Mouse (Mus musculus): ENCODE data around the gene Zfp160.

Zfp160 gene

GRCm38 (mm10) chr17:21008382-21009331 lies at the start of gene Zfp160:
Zfp160 (plus strand) TSS chr17:21008903.
- TF ChIP-seq GATA4 (IDR thresholded peaks at IDR 0.05; ENCODE audit: insufficient replicate concordance, low read length): no peak

- no peak for TF ChIP-seq GATA4 (IDR thresholded peaks at IDR 0.05; ENCODE audit: insufficient replicate concordance, low read length)
These were observed 48.3 kb upstream of the Zfp160 start for GRCm38 (mm10) chr17:20960386-20960785.

DNA sequence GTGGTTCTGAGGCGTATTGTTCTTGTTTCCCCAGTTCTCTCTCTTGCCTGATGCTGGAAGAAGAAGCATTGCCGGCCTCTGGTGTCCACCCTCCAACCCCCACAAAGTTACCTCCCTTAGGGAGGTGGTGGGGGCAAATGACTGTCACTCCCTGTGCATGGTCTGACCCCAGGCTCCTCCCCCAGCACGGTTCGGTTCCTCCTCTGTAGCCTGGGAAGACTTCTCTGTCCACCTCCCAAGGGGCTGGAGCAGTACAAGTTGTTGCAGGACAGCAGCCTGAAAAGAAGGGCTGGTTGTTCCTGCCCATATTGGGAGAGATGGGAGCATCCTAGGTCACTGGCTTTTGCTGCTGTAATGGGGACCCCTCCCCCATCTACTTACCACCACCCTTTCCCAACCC lies 43.3 kb upstream of the Zfp160 start:
- TF ChIP-seq GATA4 (IDR thresholded peaks at IDR 0.05; ENCODE audit: insufficient replicate concordance, low read length): no peak

- no peak for TF ChIP-seq GATA4 (IDR thresholded peaks at IDR 0.05; ENCODE audit: insufficient replicate concordance, low read length)
These were observed 42.0 kb upstream of the Zfp160 start for GRCm38 (mm10) chr17:20966681-20967080.

DNA sequence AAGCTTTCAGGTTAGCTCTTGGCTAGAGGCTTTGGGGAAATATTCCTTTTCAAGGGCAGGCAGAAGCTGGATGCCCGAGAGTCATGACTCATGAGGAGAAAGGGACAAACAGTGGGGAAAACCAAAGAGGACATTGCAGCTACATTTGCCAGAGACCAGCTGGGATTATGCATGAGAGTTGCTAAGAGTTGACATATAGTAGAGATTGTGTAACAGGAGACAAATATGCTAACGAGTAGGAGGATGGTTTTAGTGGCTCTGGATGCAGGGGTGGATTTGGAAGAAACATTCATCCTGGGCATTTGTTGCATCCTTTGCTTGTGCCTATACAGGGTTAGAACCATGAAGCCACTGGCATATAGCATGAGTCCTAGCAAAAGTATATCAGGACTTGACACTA lies 15.0 kb upstream of the Zfp160 start:
- no peak for TF ChIP-seq GATA4 (IDR thresholded peaks at IDR 0.05; ENCODE audit: insufficient replicate concordance, low read length)

- TF ChIP-seq GATA4 (IDR thresholded peaks at IDR 0.05; ENCODE audit: insufficient replicate concordance, low read length): no peak
These were observed 12.3 kb upstream of the Zfp160 start, which contains the start of gene Vmn1r233 for GRCm38 (mm10) chr17:20996364-20996763. Vmn1r233 (minus strand) TSS chr17:20996464.

DNA sequence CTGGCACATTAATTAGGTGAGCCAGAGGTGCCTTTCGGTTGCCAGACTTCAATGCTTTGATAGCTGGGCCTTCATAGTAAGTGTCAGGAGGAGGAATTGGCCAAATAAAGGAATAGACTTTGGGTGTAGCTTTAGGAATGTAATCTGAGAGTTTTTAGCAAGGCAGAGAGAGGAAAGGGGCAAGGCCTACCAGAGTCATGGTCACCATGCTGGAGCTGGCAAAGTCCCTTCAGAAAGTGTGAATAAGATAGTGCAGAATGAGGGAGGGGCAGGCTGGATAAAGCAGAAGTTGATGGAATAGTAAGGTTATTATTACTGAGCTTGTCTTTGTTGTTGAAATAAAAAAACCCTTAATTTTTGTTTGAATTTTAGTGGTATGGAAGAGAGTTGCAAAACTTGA lies 1.0 kb downstream of the Zfp160 start:
- TF ChIP-seq GATA4 (IDR thresholded peaks at IDR 0.05; ENCODE audit: insufficient replicate concordance, low read length): no peak

GRCm38 (mm10) chr17:21018410-21019080 lies 9.8 kb downstream of the Zfp160 start:
- no peak for TF ChIP-seq GATA4 (IDR thresholded peaks at IDR 0.05; ENCODE audit: insufficient replicate concordance, low read length)

- TF ChIP-seq GATA4 (IDR thresholded peaks at IDR 0.05; ENCODE audit: insufficient replicate concordance, low read length): no peak
These were observed 42.2 kb downstream of the Zfp160 start for GRCm38 (mm10) chr17:21050901-21051300.

DNA sequence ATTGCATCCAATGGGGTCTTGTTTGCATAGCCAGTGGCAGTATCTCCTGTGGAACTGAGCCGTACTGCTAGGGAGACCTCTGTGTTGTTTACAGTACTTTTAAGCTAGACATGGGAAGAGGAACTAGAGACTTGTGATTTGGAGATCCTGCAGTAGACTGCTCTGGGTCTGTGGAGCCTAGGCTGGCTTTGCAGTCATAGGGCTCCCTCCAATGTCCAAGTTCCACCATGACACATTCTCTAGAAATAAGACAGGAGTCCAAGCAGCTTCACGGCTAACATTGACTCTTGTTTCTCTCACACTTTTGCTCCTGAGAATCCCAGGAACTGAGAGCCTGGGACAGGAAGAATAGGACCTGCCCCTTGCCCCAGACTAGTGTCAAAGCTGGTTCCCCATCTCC lies 44.6 kb downstream of the Zfp160 start:
- no peak for TF ChIP-seq GATA4 (IDR thresholded peaks at IDR 0.05; ENCODE audit: insufficient replicate concordance, low read length)

DNA sequence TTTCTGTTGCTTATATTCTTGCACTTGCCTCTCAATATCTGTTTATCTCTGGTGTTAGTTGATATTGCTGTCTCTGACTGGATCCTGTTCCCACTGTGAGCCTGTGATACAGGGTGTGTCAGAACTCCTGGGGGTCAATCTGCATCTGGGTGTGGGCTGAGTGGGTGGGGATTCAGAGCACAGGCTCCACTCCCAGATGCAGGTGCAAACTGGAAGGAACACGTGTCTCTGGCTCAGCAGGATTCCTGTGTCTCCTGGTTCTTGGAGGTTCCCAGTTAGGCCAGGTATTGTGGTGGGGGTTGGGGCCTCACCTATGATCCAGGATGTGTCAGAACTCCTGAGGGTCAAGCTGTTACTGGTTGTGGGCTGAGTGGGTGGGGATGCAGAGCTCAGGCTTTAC lies 56.8 kb downstream of the Zfp160 start:
- no peak for TF ChIP-seq GATA4 (IDR thresholded peaks at IDR 0.05; ENCODE audit: insufficient replicate concordance, low read length)

DNA sequence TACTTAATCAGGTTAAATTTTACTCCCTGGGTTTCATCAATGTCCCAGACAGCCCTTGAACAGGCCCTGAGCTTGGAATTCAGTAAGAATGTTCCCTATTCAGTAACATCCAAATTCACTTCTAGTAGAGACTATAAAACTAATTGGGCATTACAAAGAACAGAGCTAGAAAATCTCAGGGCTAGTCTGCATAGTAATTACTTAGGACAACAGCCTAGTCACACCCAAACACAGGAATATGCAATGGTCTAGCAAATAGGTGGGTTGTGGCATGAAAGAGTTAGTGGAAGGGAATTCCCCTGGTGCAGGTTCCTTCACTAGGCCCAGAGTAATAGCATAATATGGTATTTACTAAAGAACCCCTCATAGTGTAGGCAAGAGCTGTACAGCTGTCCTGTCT lies 58.3 kb downstream of the Zfp160 start:
- no peak for TF ChIP-seq GATA4 (IDR thresholded peaks at IDR 0.05; ENCODE audit: insufficient replicate concordance, low read length)
